Mouse (Mus musculus) gastrocnemius, postnatal 10 days (tissue): ENCODE results near the gene 4933436I01Rik. TPM values are rescaled to one million over a fixed set of nuclear protein-coding genes. Genes with fewer than 3 reads are reported as not detected.

ENCODE experiments used
- DNase-seq: peaks from one replicate; pipeline ENCODE4 v3.0.0; 2021; ENCODE audit warnings: mixed read lengths
- long read RNA-seq, 2 experiments: library from polyadenylated mRNA; stranded (forward); transcript quantifications; one replicate each; pipeline ENCODE4 v2.0.0; 2021
- total RNA-seq, 2 experiments: library from RNA; stranded (reverse); gene quantifications; 2 replicates each; pipeline ENCODE4 v1.2.3; 2021

The 4933436I01Rik gene
- total RNA-seq: not detected
- long read RNA-seq, experiment 1: 0 reads
- long read RNA-seq, experiment 2: 0 reads

DNA sequence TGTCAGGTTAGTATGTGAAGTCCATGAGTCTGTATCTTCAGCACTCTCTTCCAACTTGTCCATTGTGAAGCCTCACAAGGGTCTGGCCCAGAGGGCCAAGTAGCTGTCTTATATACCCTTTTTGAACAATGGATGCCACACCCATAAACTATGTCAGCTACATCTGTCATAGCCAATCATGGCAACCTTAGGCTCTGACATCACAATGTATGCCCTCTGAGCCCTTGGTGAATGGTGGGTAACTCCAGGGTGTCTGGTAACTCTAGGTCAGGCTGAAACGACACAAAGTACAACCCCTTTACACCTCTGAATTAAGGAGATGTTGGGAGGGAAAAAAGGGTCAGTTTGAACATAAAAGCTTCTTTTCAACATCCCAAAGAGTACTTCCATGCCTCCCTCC is at the start of gene 4933436I01Rik:
4933436I01Rik (minus strand) TSS at position 101 of the 400 bp plus-strand sequence.
- no peak for DNase-seq

DNA sequence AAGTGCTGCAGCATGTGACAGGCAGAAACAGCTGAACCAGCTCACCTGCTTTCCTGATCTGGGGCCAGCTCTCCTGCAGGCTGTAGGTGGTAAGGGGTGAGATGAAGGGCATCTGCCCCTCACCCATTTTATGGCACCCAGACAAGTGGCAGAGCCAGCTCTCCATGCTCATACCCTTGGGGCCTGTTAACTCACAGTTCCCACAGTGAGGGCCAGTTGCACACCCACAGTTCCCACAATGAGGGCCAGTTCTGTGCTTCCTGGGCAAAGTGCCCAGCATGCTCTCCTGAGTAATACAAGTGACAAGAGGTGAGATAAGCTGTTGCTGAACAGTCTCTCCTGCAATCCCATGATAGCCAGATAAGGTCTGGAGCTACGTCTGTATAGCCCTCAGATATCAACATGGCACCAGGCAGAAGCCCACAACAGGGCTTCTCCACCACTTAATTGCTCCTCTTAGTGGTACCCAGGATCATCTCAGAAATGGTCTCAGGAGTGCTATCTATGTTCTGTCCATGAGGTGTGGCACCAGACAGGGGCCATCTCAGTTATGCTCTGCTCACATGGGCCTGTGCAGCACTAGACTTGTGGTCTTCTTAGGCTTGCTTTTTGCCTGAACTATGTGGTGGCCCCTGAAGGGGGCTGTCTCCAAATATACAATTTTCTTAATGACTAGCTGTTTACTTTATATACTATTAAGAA is 3.7 kb upstream of the 4933436I01Rik start:
- no peak for DNase-seq

DNA sequence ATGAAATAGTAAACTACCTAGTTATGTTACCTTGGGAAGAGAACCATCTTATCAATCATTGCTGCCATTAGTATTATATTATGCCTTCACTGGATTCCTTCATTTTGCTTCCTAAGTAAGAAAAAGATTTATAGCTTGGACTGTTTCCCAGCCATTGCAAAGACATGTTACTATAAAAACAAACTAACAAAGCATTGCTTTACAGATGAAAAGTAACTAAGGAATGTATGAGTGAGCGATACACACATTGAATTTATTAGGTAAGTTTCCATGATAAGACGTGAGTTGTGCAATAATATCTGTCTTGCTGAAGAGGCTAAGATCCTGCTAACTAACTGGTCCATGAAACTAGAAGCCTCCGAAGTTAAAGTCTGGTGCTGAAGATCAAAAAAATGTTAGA is 37.8 kb downstream of the 4933436I01Rik start:
- no peak for DNase-seq

Other genes starting within 250 kb of the 4933436I01Rik start
- gene Gm1140, start 227.9 kb downstream of the 4933436I01Rik start, total RNA-seq: not detected
- gene Gm14692, start 225.8 kb downstream of the 4933436I01Rik start, total RNA-seq: not detected